In the genomic region with DNA sequence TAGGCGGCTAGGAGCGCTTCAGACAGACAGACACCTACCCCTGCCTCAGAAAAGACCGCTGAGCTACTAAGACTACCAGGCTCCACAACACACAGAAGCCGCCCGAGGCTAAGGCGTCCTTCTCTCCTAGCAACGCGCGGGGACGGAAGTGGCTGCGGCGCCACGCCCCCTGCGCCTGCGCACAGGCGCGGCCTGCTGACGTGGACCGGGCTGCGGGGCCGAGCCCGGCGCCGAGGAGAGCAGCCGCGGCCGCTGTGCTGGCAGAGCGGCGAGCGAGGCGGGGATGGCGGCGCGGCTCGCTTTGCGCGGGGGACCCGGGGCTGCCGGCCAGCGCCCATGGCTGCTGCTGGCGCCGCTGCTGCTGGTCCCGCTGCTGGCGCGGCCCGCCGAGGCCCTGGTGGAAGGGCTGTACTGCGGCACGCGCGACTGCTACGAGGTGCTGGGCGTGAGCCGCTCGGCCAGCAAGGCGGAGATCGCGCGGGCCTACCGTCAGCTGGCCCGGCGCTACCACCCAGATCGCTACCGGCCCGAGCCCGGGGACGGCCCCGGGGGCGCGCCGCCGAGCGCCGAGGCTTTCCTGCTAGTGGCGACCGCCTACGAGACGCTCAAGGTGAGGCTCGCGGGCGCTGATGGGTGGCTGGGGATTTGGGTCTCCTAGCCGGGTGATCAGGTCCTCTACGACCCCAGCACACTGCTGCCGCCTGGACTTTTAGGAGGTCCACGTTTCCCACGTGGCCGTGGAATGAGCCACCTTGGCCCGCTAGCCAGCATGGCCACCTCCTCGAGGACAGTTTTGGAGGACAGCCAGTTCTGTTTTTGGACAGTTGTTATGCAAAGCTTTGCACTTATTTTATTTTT, we compare ENCODE assay signal across 8 mouse cellular contexts. TPM values are rescaled to one million over a fixed set of nuclear protein-coding genes. Genes with fewer than 3 reads are reported as not detected.
A peak's percentile ranks its signal among the peaks of the same experiment; 100 is the strongest.
DNase-seq lines count a peak whose midpoint lies in the region; ATAC-seq and TF ChIP-seq lines count a peak whose summit lies in the region.

Gene Gm20503, plus strand, starts transcription at position 263 of the 858 bp plus-strand sequence.

- TF ChIP-seq EP300 in lung, postnatal 0 days (IDR thresholded peaks at IDR 0.05), result no peak

- no peaks in the 10 kb centered on the region for H3K9me3 ChIP-seq in hindbrain, embryonic 11.5 days (ENCODE audit: control insufficient read depth, low read length)
- H3K9me3 ChIP-seq in lung, postnatal 0 days (ENCODE audit: low read length), result no peaks in the 10 kb centered on the region

- under 1% methylated on average over 67 of the region's 89 CpGs for WGBS in hindbrain, embryonic 11.5 days
- under 1% methylated on average over 81 of the region's 89 CpGs for WGBS in lung, postnatal 0 days

- peak within 1 kb of the TSS; percentile 88 for H3K27ac ChIP-seq in hindbrain, embryonic 11.5 days (ENCODE audit: low read depth, low read length)
- peak within 1 kb of the TSS; percentile 90 for H3K27ac ChIP-seq in lung, postnatal 0 days (ENCODE audit: low read length)

- H3K36me3 ChIP-seq in hindbrain, embryonic 11.5 days (ENCODE audit: control insufficient read depth, insufficient read depth, low read length), result no peaks in the 10 kb centered on the region
- H3K36me3 ChIP-seq in lung, postnatal 0 days (ENCODE audit: insufficient read depth, low read length), result no peaks in the 10 kb centered on the region

- ATAC-seq in hindbrain, embryonic 11.5 days (ENCODE audit: low FRiP score), result peak; percentile 99
- peak; percentile 99 for ATAC-seq in lung, postnatal 0 days

- no peaks in the 10 kb centered on the region for H3K27me3 ChIP-seq in hindbrain, embryonic 11.5 days (ENCODE audit: control insufficient read depth, insufficient read depth, low read length)
- H3K27me3 ChIP-seq in lung, postnatal 0 days (replicated peaks; ENCODE audit: insufficient read depth, low read length), result no peaks in the 10 kb centered on the region

- H3K4me2 ChIP-seq in hindbrain, embryonic 11.5 days (replicated peaks; ENCODE audit: low read depth, low read length), result peak within 1 kb of the TSS; percentile 68
- H3K4me2 ChIP-seq in lung, postnatal 0 days (replicated peaks; ENCODE audit: low read depth, low read length), result peak within 1 kb of the TSS; percentile 95

- no peak for TF ChIP-seq CTCF in lung, postnatal 0 days (IDR thresholded peaks at IDR 0.05)

- DNase-seq in NIH3T3 (ENCODE audit: low read depth), result peak; percentile 97
- peak; percentile 92 for DNase-seq in cerebellum, adult 9-11 months
- DNase-seq in frontal cortex, adult 2 months (ENCODE audit: extremely low spot score in 1 of 2, low spot score in 1 of 2), result peak; percentile 79 to 91
- DNase-seq in hindbrain, embryonic 11.5 days (ENCODE audit: low spot score), result peak; percentile 96
- peak; percentile 86 to 92 for DNase-seq in layer of hippocampus, postnatal 10 days (ENCODE audit: low spot score in 2 of 2)
- DNase-seq in lung, postnatal 0 days (ENCODE audit: low spot score), result peak; percentile 97
- DNase-seq in ovary, postnatal 10 days (ENCODE audit: low spot score), result peak; percentile 74
- peak; percentile 95 for DNase-seq in thymus, postnatal 0 days (ENCODE audit: low spot score)

- H3K4me1 ChIP-seq in hindbrain, embryonic 11.5 days (replicated peaks; ENCODE audit: control insufficient read depth, insufficient read depth, low read length), result no peaks in the 10 kb centered on the region; the same call in 1 of the 2 replicates
- peaks cover 4% of the 10 kb centered on the region; the same call in 1 of the 2 replicates for H3K4me1 ChIP-seq in lung, postnatal 0 days (ENCODE audit: insufficient read depth, low read depth, low read length)

- peak within 1 kb of the TSS; percentile 85 for H3K9ac ChIP-seq in hindbrain, embryonic 11.5 days (ENCODE audit: low read depth, low read length)
- H3K9ac ChIP-seq in lung, postnatal 0 days (replicated peaks; ENCODE audit: low read depth), result peak within 1 kb of the TSS; percentile 74

- peak within 1 kb of the TSS; percentile 88 for H3K4me3 ChIP-seq in hindbrain, embryonic 11.5 days (ENCODE audit: low read depth, low read length)
- H3K4me3 ChIP-seq in lung, postnatal 0 days (ENCODE audit: low read depth, low read length), result peak within 1 kb of the TSS; percentile 74

RNA-seq across cellular contexts. Expression of gene Gm20503, which starts in this region (rescaled TPM):
- polyA plus RNA-seq in frontal cortex, adult 2 months (2012; rRNA removed), result 0.10 TPM in 1 of 2 replicates, not detected in the other
- 6.9 and 8.2 TPM in 2 replicates for polyA plus RNA-seq in hindbrain, embryonic 11.5 days (2014; fragmentation: Nextera tagmentation; extraction: Ambion mirVana)
- 1 to 10 TPM in 1 of 2 experiments, not detected in 1; 6.5 TPM for total RNA-seq in layer of hippocampus, postnatal 10 days (2021)
- 18.9 and 23.2 TPM in 2 replicates for polyA plus RNA-seq in lung, postnatal 0 days (2015; fragmentation: Nextera tagmentation; extraction: Ambion mirVana)
- 8.4 and 12.0 TPM in 2 replicates for polyA plus RNA-seq in thymus, postnatal 0 days (2015; fragmentation: Nextera tagmentation; extraction: Ambion mirVana)

Comparison
In these comparisons a context has a peak if more than half of its experiments do, and no peak if none do; other contexts are left out.
1. Peak in every context shown above with its lines: DNase-seq, ATAC-seq, H3K4me3 ChIP-seq and H3K27ac ChIP-seq.
2. Peak in DNase-seq in frontal cortex, adult 2 months; RNA of the gene not detected or under 1 TPM.